Mouse (Mus musculus) leukemia stem cell, adult 10-12 weeks (primary cell): ENCODE results near the gene Olfr666. TPM values are rescaled to one million over a fixed set of nuclear protein-coding genes. Genes with fewer than 3 reads are reported as not detected.

ENCODE experiments used
- polyA plus RNA-seq: library from polyadenylated mRNA; stranded (reverse); fragments of >175 nt; gene quantifications from 2 replicates; pipeline ENCODE4 v1.2.3, GENCODE M21; 2012; ENCODE audit warnings: low replicate concordance

The Olfr666 gene
- polyA plus RNA-seq = not detected in 2 replicates

GRCm38 (mm10) chr7:104895852-104896251, at the start of gene Olfr666:
TSS of gene Olfr666 (minus strand) at chr7:104895952.

DNA sequence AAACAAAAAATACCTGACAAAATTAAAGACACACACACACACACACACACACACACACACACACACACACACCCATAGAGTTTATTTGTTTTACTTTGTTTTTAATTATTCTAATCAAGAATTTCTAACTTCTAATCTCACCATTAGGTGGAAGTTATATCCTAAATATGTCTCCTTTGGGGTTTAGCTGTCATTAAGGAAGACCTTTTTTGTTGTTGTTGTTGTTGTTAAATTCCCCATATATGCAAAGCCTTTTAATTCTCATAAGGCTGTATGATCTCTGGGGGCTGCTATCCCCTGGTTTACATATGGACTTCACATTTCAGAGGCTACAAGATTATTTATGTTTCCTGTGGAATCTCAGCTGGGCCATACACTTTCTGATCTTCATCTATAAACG, 38.2 kb upstream of the Olfr666 start, which contains the start of gene Olfr669:
TSS of gene Olfr669 (plus strand) at position 301 of the 400 bp plus-strand sequence.

GRCm38 (mm10) chr7:104927957-104928356, 32.2 kb upstream of the Olfr666 start, which contains the start of gene Olfr668:
TSS of gene Olfr668 (minus strand) at chr7:104928057.

GRCm38 (mm10) chr7:104921382-104921781, 25.6 kb upstream of the Olfr666 start, which contains the start of gene Olfr667:
TSS of gene Olfr667 (minus strand) at chr7:104921482.

DNA sequence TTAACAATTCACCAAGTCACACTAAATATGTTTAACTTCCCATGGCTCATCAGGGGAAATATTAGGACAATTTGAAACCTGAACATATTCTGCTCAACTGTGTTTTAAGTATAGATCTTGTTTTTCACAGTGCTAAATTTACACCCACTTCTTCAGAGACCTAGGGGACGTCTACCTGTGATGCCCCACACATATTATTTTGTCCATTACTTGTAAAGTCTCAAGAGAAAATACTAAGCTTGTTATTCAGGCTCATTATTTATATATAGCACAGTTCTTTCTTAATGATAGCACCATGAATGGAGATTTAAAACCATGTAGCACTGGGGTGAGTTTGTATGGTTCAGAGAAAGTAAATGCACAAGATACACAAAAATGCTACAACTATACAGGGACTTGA, 18.0 kb downstream of the Olfr666 start, which contains the start of gene Olfr665:
TSS of gene Olfr665 (plus strand) at position 301 of the 400 bp plus-strand sequence.

DNA sequence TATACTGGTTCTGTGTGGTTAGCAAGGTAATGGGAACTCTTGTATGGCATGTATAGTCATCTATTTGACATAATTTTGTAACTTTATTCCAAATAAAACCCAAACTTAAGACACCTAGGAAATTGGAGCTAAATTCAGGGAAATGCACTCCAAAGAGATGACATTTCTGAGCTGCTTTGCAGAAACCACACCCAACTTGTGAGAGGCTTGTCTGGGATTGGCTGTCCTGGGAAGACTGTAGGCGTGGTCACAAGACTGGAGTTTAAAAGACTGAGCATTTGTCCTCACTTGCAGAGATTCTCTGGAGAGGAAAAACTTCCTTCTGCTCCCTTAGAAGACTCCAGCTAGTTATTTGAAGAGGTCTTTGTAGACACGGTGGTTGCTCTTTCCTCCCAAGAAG, 39.0 kb downstream of the Olfr666 start, which contains the start of gene Usp17la:
TSS of gene Usp17la (plus strand) at position 301 of the 400 bp plus-strand sequence.

DNA sequence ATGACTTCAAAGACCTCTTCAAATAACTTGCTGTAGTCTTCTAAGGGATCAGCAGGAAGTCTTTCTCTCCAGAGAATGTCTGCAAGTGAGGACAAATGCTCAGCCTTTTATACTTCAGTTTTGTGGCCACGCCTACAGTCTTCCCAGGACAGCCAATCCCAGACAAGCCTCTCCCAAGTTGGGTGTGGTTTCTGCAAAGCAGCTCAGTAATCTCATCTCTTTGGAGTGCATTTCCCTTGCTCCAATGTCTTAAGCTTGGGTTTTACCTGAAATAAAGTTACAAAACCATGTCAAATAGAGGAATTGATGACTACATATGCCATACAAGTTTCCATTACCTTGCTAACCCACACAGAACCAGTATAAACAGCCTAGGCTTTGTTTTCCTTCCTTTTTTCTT, 53.2 kb downstream of the Olfr666 start, which contains the start of gene Usp17lb:
TSS of gene Usp17lb (minus strand) at position 101 of the 400 bp plus-strand sequence.

Other genes with a start within 250 kb of the Olfr666 start
- not detected in 2 replicates for gene Olfr658, start 248.6 kb downstream of the Olfr666 start, polyA plus RNA-seq
- gene Olfr659, start 229.2 kb downstream of the Olfr666 start, polyA plus RNA-seq = not detected in 2 replicates
- gene Olfr661, start 209.5 kb downstream of the Olfr666 start, polyA plus RNA-seq = not detected in 2 replicates
- not detected in 2 replicates for gene Usp17le, start 118.5 kb downstream of the Olfr666 start, polyA plus RNA-seq
- gene Usp17lb, start 53.3 kb downstream of the Olfr666 start, polyA plus RNA-seq = not detected in 2 replicates
- gene Usp17la, start 38.9 kb downstream of the Olfr666 start, polyA plus RNA-seq = not detected in 2 replicates
- gene Olfr665, start 17.9 kb downstream of the Olfr666 start, polyA plus RNA-seq = not detected in 2 replicates
- gene Olfr667, start 25.5 kb upstream of the Olfr666 start, polyA plus RNA-seq = 0.19 TPM in 1 of 2 replicates, not detected in the other
- not detected in 2 replicates for gene Olfr668, start 32.1 kb upstream of the Olfr666 start, polyA plus RNA-seq
- gene Olfr669, start 38.3 kb upstream of the Olfr666 start, polyA plus RNA-seq = not detected in 2 replicates
- not detected in 2 replicates for gene Olfr670, start 66.7 kb upstream of the Olfr666 start, polyA plus RNA-seq
- gene Olfr671, start 83.2 kb upstream of the Olfr666 start, polyA plus RNA-seq = 0.12 TPM in 1 of 2 replicates, not detected in the other
- gene Olfr672, start 106.1 kb upstream of the Olfr666 start, polyA plus RNA-seq = not detected in 2 replicates
- gene Olfr675, start 132.5 kb upstream of the Olfr666 start, polyA plus RNA-seq = not detected in 2 replicates
- not detected in 2 replicates for gene Olfr676, start 136.7 kb upstream of the Olfr666 start, polyA plus RNA-seq
- not detected in 2 replicates for gene Olfr677, start 155.4 kb upstream of the Olfr666 start, polyA plus RNA-seq
- not detected in 2 replicates for gene Olfr678, start 168.5 kb upstream of the Olfr666 start, polyA plus RNA-seq
- not detected in 2 replicates for gene Olfr679, start 185.3 kb upstream of the Olfr666 start, polyA plus RNA-seq
- gene Olfr680-ps1, start 196.9 kb upstream of the Olfr666 start, polyA plus RNA-seq = not detected in 2 replicates
- gene Olfr681, start 220.9 kb upstream of the Olfr666 start, polyA plus RNA-seq = not detected in 2 replicates